Mouse (Mus musculus): ENCODE measurements around the gene Ceacam1. TPM values are rescaled to one million over a fixed set of nuclear protein-coding genes. Genes with fewer than 3 reads are reported as not detected.
"Not testable (repeated sequence)": the region's sequence is repeated elsewhere in the genome, so short reads cannot be mapped to it uniquely, and the experiment has no call there.

Gene Ceacam1
- total RNA-seq (2012; rRNA removed) (3.1 TPM in 2 replicates), total RNA-seq (2014; rRNA removed) (4.7 and 5.9 TPM in 2 replicates), polyA plus RNA-seq (2012; ENCODE audit: insufficient read length, low read depth) (19.2 and 25.1 TPM in 2 replicates)

- peak within 1 kb of the TSS; percentile 3; the same call in 1 of the 2 replicates for H3K9ac ChIP-seq (ENCODE audit: insufficient read depth, low read depth)
- H3K79me2 ChIP-seq (replicated peaks; ENCODE audit: control insufficient read depth, extremely low read depth, insufficient read depth, poor library complexity, severe bottlenecking); dilution Hi-C loops (cut with MboI; ENCODE audit: extremely low pct_ligation_motif_present, extremely low pct_unique_long_range_greater_than_20kb, low sequenced_read_pairs); H3K27me3 ChIP-seq (replicated peaks); H3K9me3 ChIP-seq (replicated peaks; ENCODE audit: low read length); H3K27ac ChIP-seq (ENCODE audit: insufficient read depth, low read depth): not testable (repeated sequence)
- H3K4me2 ChIP-seq (ENCODE audit: insufficient read depth, low read depth, poor library complexity, severe bottlenecking) = peak within 1 kb of the TSS; percentile 37
- TF ChIP-seq SMC3 (IDR thresholded peaks at IDR 0.05; ENCODE audit: low read depth, low read length) = peak; percentile 5; the same call in 1 of the 2 replicates
- peak; percentile 33 for TF ChIP-seq MAX (IDR thresholded peaks at IDR 0.05; ENCODE audit: low read length)
- peak; percentile 16; the same call in 1 of the 2 replicates for TF ChIP-seq TCF12 (IDR thresholded peaks at IDR 0.05; ENCODE audit: low read depth, low read length)
- peak; percentile 51 for TF ChIP-seq USF1 (IDR thresholded peaks at IDR 0.05; ENCODE audit: low read depth, low read length)
- TF ChIP-seq NELFE (IDR thresholded peaks at IDR 0.05; ENCODE audit: low read depth, low read length) = 0 out of 2 replicates have a peak, but pooled peaks have one; percentile 11
- TF ChIP-seq SIN3A (IDR thresholded peaks at IDR 0.05; ENCODE audit: low read length) = peak; percentile 56; the same call in 1 of the 2 replicates
- peak; percentile 48; the same call in 1 of the 2 replicates for TF ChIP-seq TBP (conservative IDR thresholded peaks at IDR 0.05; ENCODE audit: low read depth, low read length)
- peak; percentile 60; the same call in 1 of the 2 replicates for TF ChIP-seq POLR2A (IDR thresholded peaks at IDR 0.05; ENCODE audit: low read depth, low read length)
- peak; percentile 65; the same call in 1 of the 2 replicates for TF ChIP-seq MXI1 (IDR thresholded peaks at IDR 0.05; ENCODE audit: low read depth, low read length)
- DNase-seq (ENCODE audit: extremely low read depth) = peak; percentile 90
- H3K4me1 ChIP-seq (ENCODE audit: control insufficient read depth in 1 of 2, insufficient read depth in 2 of 2) = peaks cover 4 to 32% of the 10 kb centered on the region in 2 experiments; a peak in 2 of 4 replicates
- in situ Hi-C loops (cut with MboI; ENCODE audit: low pct_ligation_motif_present, low pct_unique_long_range_greater_than_20kb, low sequenced_read_pairs) = loop anchor here (5.0 kb wide), 1 partner anchor 45 kb away; no protein-coding TSS in a partner anchor
- H3K4me3 ChIP-seq (replicated peaks in 1 of 3; ENCODE audit: low read depth in 2 of 3, low read length in 2 of 3, poor library complexity in 1 of 3) = peak within 1 kb of the TSS; percentile 29 to 40 (median 30)
- H3K36me3 ChIP-seq (replicated peaks in 1 of 2; ENCODE audit: control insufficient read depth in 1 of 2, insufficient read depth in 1 of 2, low read length in 1 of 2) = peaks cover 0 to 14% of the 10 kb centered on the region in 2 experiments
These were observed at the start of gene Ceacam1 for GRCm38 (mm10) chr7:25477091-25477751. Ceacam1 (minus strand) TSS chr7:25477603.

GRCm38 (mm10) chr7:25516070-25516777, 38.8 kb upstream of the Ceacam1 start:
- H3K4me1 ChIP-seq (ENCODE audit: control insufficient read depth in 1 of 2, insufficient read depth in 2 of 2); H3K27ac ChIP-seq (ENCODE audit: insufficient read depth, low read depth); H3K27me3 ChIP-seq (replicated peaks); H3K4me2 ChIP-seq (ENCODE audit: insufficient read depth, low read depth, poor library complexity, severe bottlenecking); H3K36me3 ChIP-seq (replicated peaks in 1 of 2; ENCODE audit: control insufficient read depth in 1 of 2, insufficient read depth in 1 of 2, low read length in 1 of 2); H3K9me3 ChIP-seq (replicated peaks; ENCODE audit: low read length); DNase-seq (ENCODE audit: extremely low read depth); H3K9ac ChIP-seq (ENCODE audit: insufficient read depth, low read depth); dilution Hi-C loops (cut with MboI; ENCODE audit: extremely low pct_ligation_motif_present, extremely low pct_unique_long_range_greater_than_20kb, low sequenced_read_pairs); H3K79me2 ChIP-seq (replicated peaks; ENCODE audit: control insufficient read depth, extremely low read depth, insufficient read depth, poor library complexity, severe bottlenecking); H3K4me3 ChIP-seq (replicated peaks in 1 of 3; ENCODE audit: low read depth in 2 of 3, low read length in 2 of 3, poor library complexity in 1 of 3); in situ Hi-C loops (cut with MboI; ENCODE audit: low pct_ligation_motif_present, low pct_unique_long_range_greater_than_20kb, low sequenced_read_pairs): not testable (repeated sequence)

DNA sequence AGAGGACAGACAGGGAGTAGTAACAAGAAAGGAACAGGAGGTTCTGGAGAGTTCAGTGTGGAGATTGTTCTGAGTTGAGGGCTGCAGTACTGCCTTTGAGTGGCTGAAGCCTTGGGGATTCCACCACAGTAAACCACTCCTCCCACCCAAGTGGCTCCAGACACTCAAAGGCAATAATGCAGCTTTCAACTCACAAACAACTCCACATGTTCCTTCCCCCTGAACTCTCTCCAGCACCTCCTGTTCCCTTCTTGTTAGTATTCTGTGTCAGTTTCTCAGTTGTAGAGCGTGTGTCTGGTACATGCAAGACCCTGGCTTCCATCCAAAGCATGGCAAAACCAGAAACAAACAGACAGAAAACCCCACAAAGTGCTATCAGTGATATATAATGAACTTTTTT, 38.3 kb upstream of the Ceacam1 start:
- H3K9ac ChIP-seq (ENCODE audit: insufficient read depth, low read depth); H3K4me2 ChIP-seq (ENCODE audit: insufficient read depth, low read depth, poor library complexity, severe bottlenecking); H3K27me3 ChIP-seq (replicated peaks); DNase-seq (ENCODE audit: extremely low read depth); H3K27ac ChIP-seq (ENCODE audit: insufficient read depth, low read depth); H3K9me3 ChIP-seq (replicated peaks; ENCODE audit: low read length); H3K36me3 ChIP-seq (replicated peaks in 1 of 2; ENCODE audit: control insufficient read depth in 1 of 2, insufficient read depth in 1 of 2, low read length in 1 of 2); H3K4me3 ChIP-seq (replicated peaks in 1 of 3; ENCODE audit: low read depth in 2 of 3, low read length in 2 of 3, poor library complexity in 1 of 3); in situ Hi-C loops (cut with MboI; ENCODE audit: low pct_ligation_motif_present, low pct_unique_long_range_greater_than_20kb, low sequenced_read_pairs); H3K79me2 ChIP-seq (replicated peaks; ENCODE audit: control insufficient read depth, extremely low read depth, insufficient read depth, poor library complexity, severe bottlenecking); H3K4me1 ChIP-seq (ENCODE audit: control insufficient read depth in 1 of 2, insufficient read depth in 2 of 2); dilution Hi-C loops (cut with MboI; ENCODE audit: extremely low pct_ligation_motif_present, extremely low pct_unique_long_range_greater_than_20kb, low sequenced_read_pairs): not testable (repeated sequence)
